Mouse (Mus musculus) splenic B cell, adult 2 months (primary cell): ENCODE data around the gene R3hdm4.

ENCODE experiments used
- DNase-seq: peaks from one replicate; pipeline ENCODE4 v3.0.0-alpha.2; 2011; ENCODE audit warnings: low read depth, low spot score
- H3K27me3 ChIP-seq: 2 replicates; pipeline ENCODE4 v1.6.1; 2012; ENCODE audit warnings: mild to moderate bottlenecking, low read length, moderate library complexity, mixed read lengths; ENCODE audit not compliant: control insufficient read depth, poor library complexity, insufficient read depth, severe bottlenecking
- H3K36me3 ChIP-seq: 2 replicates; pipeline ENCODE4 v1.6.1; 2012; ENCODE audit warnings: mild to moderate bottlenecking, low read length, moderate library complexity, mixed read lengths; ENCODE audit not compliant: control insufficient read depth, poor library complexity, insufficient read depth, severe bottlenecking

R3hdm4 gene

DNA sequence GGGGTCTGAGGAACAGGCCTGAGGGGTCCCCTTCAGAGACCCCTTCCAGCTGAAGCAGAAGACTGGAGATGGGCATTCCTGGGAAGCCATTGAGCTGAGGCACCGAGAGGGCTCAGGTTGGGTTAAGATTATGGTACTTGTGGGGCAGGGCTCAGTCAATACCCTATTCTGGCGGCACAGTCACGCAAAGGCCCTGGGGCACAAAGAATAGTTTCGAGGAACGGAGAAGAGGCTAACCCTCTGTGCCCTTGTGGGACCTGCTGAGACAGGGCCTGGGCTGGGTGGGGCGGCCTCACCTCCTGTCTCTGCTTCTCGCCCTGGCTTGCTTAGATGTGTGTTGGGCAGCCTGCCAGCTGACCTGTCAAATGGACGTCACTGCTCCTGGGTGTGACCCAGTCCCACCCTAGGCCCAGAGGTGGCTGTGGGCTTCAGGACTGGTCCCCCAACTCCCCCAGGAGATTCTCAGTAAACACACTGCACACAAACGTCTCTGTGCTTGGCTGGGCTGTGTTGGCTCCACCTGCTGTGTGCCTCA is 12.2 kb upstream of the R3hdm4 start:
- Histone ChIP-seq H3K27me3 (no peaks in the 10 kb centered on the region), H3K36me3 (peaks cover 2% of the 10 kb centered on the region; the same call in 1 of the 2 replicates)
- DNase-seq, result no peak

GRCm38 (mm10) chr10:79932736-79933135 is 11.7 kb upstream of the R3hdm4 start:
- DNase-seq, result no peak
- Histone ChIP-seq H3K27me3 (no peaks in the 10 kb centered on the region), H3K36me3 (peaks cover 2% of the 10 kb centered on the region; the same call in 1 of the 2 replicates)

DNA sequence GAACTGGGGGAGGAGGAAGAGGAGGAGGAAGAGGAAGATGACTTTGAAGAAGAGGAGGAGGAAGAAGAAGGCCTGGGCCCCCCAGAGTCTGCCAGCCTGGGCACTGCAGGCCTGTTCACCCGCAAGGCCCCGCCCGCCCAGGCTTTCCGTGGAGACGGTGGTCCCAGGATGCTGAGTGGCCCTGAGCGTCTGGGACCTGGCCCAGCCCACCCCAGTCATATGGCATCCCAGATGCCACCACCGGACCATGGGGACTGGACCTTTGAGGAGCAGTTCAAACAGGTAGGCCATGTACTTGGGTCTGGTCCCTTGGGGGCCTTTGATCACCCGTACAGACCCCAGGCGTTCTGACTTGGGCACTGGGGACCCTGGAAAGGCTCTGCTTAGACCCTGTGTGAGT is 10.8 kb upstream of the R3hdm4 start:
- H3K27me3 ChIP-seq, result no peaks in the 10 kb centered on the region
- DNase-seq, result no peak
- peaks cover 2% of the 10 kb centered on the region; the same call in 1 of the 2 replicates for H3K36me3 ChIP-seq

- Histone ChIP-seq H3K36me3 (peaks cover 2% of the 10 kb centered on the region; the same call in 1 of the 2 replicates), H3K27me3 (no peaks in the 10 kb centered on the region)
- DNase-seq, result no peak
Measured at GRCm38 (mm10) chr10:79930826-79931186, 9.8 kb upstream of the R3hdm4 start.

DNA sequence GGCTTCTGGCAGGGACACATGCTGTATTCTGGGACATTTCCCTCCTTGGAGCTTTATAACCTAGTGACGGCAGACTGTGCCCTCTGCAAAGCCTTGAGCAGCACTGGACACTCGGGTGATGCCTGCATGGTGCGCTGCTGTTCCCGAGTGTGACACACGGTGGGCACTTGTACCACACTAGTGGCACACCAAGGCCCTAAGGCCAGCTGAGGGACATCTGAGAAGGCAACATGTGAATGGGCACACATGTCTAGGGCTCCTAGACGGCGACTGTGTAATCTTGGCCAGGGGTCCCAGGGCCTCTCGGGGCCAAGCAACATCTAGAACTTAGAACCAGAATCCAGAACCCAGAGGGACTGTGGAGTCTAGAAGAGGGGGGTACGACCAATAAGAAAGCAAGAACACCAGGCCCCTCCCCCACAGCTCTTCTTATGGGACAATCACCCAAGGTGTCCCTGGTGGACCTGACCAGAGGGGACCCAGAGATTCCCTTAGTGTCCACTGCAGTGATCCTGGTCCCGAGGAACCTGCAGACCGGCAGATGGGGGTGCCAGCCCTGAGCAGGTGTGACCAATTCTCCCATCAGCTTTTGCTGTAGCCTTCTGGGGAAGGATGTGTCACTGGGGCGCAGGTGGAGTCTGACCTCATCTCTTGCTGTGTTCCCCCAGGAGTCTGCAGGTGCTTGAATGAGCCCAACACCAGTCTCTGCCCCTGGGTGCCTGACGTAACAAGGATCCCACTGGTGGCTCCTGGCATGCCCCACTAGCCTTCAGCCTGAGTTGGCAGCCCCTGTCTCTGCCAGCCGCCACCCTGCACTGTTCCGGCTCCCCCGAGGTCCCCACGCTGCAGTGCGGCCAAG is 9.2 kb upstream of the R3hdm4 start:
- no peak for DNase-seq
- H3K36me3 ChIP-seq, result peaks cover 2% of the 10 kb centered on the region; the same call in 1 of the 2 replicates
- no peaks in the 10 kb centered on the region for H3K27me3 ChIP-seq

GRCm38 (mm10) chr10:79928907-79929701 is 8.1 kb upstream of the R3hdm4 start:
- DNase-seq, result no peak
- no peaks in the 10 kb centered on the region for H3K27me3 ChIP-seq
- peaks cover 2% of the 10 kb centered on the region; the same call in 1 of the 2 replicates for H3K36me3 ChIP-seq

GRCm38 (mm10) chr10:79928030-79928694 is 7.2 kb upstream of the R3hdm4 start:
- peak; percentile 63 for DNase-seq
- Histone ChIP-seq H3K36me3 (peaks cover 2% of the 10 kb centered on the region; the same call in 1 of the 2 replicates), H3K27me3 (no peaks in the 10 kb centered on the region)

- peak; percentile 57 for DNase-seq
- H3K27me3 ChIP-seq, result no peaks in the 10 kb centered on the region
- H3K36me3 ChIP-seq, result peaks cover 2% of the 10 kb centered on the region; the same call in 1 of the 2 replicates
Measured at GRCm38 (mm10) chr10:79927324-79928029, 6.5 kb upstream of the R3hdm4 start.

DNA sequence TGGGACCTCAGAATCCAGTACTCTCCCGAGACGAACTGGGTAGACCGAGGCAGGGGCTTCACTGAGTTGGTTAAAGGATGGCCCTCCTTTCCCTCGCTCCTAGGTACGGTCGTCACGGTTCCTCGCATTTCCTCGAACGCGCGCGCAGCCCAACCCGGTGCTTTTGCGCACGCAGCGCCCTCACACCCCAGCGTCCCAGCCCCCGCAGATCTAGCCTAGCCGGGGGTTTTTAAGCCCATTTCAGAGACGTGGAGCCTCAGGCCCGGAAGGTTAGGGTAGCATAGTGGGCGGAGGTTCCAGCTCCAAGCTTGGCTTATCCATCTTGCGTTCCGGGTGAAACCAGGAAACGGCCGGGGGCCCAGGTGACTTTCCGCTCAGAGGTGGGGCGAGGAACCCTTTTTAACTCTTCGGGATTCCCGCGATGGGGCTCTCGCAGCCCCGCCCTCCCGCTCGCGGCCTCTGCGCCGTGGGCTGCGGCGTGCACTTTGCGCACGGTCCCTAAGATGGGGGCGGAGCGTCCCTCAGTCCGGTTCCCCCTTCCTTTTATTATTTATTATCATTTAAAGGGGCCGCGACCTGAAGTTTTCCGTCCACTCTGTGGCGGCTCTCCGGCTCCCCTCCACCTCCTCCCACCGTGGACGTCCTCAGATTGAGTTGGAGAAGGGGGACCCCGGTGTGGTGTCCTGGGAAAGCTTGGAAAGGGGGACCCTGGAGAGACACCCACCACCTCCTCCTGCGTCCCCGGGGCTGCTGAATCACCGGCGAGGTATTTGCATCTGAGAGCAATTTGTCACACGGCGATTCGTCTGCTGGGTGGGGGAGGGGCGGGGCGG is 5.7 kb upstream of the R3hdm4 start, which contains the start of gene Arid3a:
Arid3a (plus strand) TSS at position 553 of the 833 bp plus-strand sequence.
- Histone ChIP-seq H3K36me3 (peaks cover 2% of the 10 kb centered on the region; the same call in 1 of the 2 replicates), H3K27me3 (no peaks in the 10 kb centered on the region)
- peak; percentile 93 for DNase-seq

GRCm38 (mm10) chr10:79925785-79926490 is 4.9 kb upstream of the R3hdm4 start:
- no peaks in the 10 kb centered on the region for H3K27me3 ChIP-seq
- no peaks in the 10 kb centered on the region for H3K36me3 ChIP-seq
- DNase-seq, result peak; percentile 62

- no peaks in the 10 kb centered on the region for H3K27me3 ChIP-seq
- H3K36me3 ChIP-seq, result no peaks in the 10 kb centered on the region
- DNase-seq, result peak; percentile 94
Measured at GRCm38 (mm10) chr10:79924998-79925784, 4.2 kb upstream of the R3hdm4 start.

- no peaks in the 10 kb centered on the region for H3K27me3 ChIP-seq
- DNase-seq, result no peak
- no peaks in the 10 kb centered on the region for H3K36me3 ChIP-seq
Measured at GRCm38 (mm10) chr10:79921572-79921971, 564 bp upstream of the R3hdm4 start.
